In genomic region chr13:23585442-23586098, GRCm38 (mm10) we compare ENCODE assay signal across 8 mouse cellular contexts. TPM values are rescaled to one million over a fixed set of nuclear protein-coding genes. Genes with fewer than 3 reads are reported as not detected.
DNase-seq lines count a peak whose midpoint lies in the region; ATAC-seq and TF ChIP-seq lines count a peak whose summit lies in the region.
"Not testable (repeated sequence)": the region's sequence is repeated elsewhere in the genome, so short reads cannot be mapped to it uniquely, and the experiment has no call there.

No protein-coding gene starts in this region.

- peak; percentile 91 for ATAC-seq in hindbrain, embryonic 12.5 days (ENCODE audit: low FRiP score)
- ATAC-seq in lung, postnatal 0 days, result peak; percentile 86

- H3K27ac ChIP-seq in hindbrain, embryonic 12.5 days, result peak overlapping the region; percentile 94
- H3K27ac ChIP-seq in lung, postnatal 0 days (ENCODE audit: low read length), result peak overlapping the region; percentile 97

- TF ChIP-seq CTCF in lung, postnatal 0 days (IDR thresholded peaks at IDR 0.05), result not testable (repeated sequence)

- H3K4me2 ChIP-seq in hindbrain, embryonic 12.5 days (replicated peaks), result peak overlapping the region; percentile 69
- H3K4me2 ChIP-seq in lung, postnatal 0 days (replicated peaks; ENCODE audit: low read depth, low read length), result peak overlapping the region; percentile 62

- peak overlapping the region; percentile 75 for H3K9ac ChIP-seq in hindbrain, embryonic 12.5 days
- H3K9ac ChIP-seq in lung, postnatal 0 days (replicated peaks; ENCODE audit: low read depth), result peak overlapping the region; percentile 58

- peaks cover 24% of the 10 kb centered on the region for H3K4me1 ChIP-seq in hindbrain, embryonic 12.5 days
- H3K4me1 ChIP-seq in lung, postnatal 0 days (ENCODE audit: insufficient read depth, low read depth, low read length), result not testable (repeated sequence)

- not testable (repeated sequence) for H3K36me3 ChIP-seq in hindbrain, embryonic 12.5 days; lung, postnatal 0 days (ENCODE audit: insufficient read depth, low read length)

- WGBS in hindbrain, embryonic 12.5 days, result 0% methylated on average over 23 of the region's 36 CpGs
- WGBS in lung, postnatal 0 days, result under 1% methylated on average over 22 of the region's 36 CpGs

- peak; percentile 70 for TF ChIP-seq EP300 in lung, postnatal 0 days (IDR thresholded peaks at IDR 0.05)

- DNase-seq in MEL-GATA-1-ER (ENCODE audit: extremely low read depth, low read depth), result peak; percentile 96
- DNase-seq in cerebellum, adult 9-11 months, result peak; percentile 74
- peak; percentile 77 to 95 for DNase-seq in frontal cortex, adult 2 months (ENCODE audit: extremely low spot score in 1 of 2, low spot score in 1 of 2)
- DNase-seq in layer of hippocampus, postnatal 10 days (ENCODE audit: low spot score in 2 of 2), result peak; percentile 56 to 70
- DNase-seq in lung, postnatal 0 days (ENCODE audit: low spot score), result peak; percentile 98
- DNase-seq in ovary, postnatal 10 days (ENCODE audit: low spot score), result peak; percentile 55
- peak; percentile 95 for DNase-seq in thymus, postnatal 0 days (ENCODE audit: low spot score)

- H3K9me3 ChIP-seq in hindbrain, embryonic 12.5 days (replicated peaks); lung, postnatal 0 days (ENCODE audit: low read length): not testable (repeated sequence)

- H3K4me3 ChIP-seq in hindbrain, embryonic 12.5 days, result peak overlapping the region; percentile 37
- peak overlapping the region; percentile 52 for H3K4me3 ChIP-seq in lung, postnatal 0 days (ENCODE audit: low read depth, low read length)

- not testable (repeated sequence) for H3K27me3 ChIP-seq in hindbrain, embryonic 12.5 days; lung, postnatal 0 days (replicated peaks; ENCODE audit: insufficient read depth, low read length)

RNA-seq across cellular contexts. Expression of gene Hist1h4d, which starts 4.2 kb away (rescaled TPM):
- polyA plus RNA-seq in frontal cortex, adult 2 months (2012; rRNA removed), result 3.4 and 4.3 TPM in 2 replicates
- 66.9 and 82.3 TPM in 2 replicates for polyA plus RNA-seq in hindbrain, embryonic 12.5 days (2016; fragmentation: Nextera tagmentation; extraction: Ambion mirVana)
- total RNA-seq in layer of hippocampus, postnatal 10 days (2021), result 100 to 1,000 TPM; 147 to 163 TPM
- polyA plus RNA-seq in lung, postnatal 0 days (2015; fragmentation: Nextera tagmentation; extraction: Ambion mirVana), result 31.4 and 36.9 TPM in 2 replicates
- polyA plus RNA-seq in thymus, postnatal 0 days (2015; fragmentation: Nextera tagmentation; extraction: Ambion mirVana), result 273 and 292 TPM in 2 replicates

RNA-seq across cellular contexts. Expression of gene Hist1h3d, which starts 10.0 kb away (rescaled TPM):
- 2.8 and 3.4 TPM in 2 replicates for polyA plus RNA-seq in frontal cortex, adult 2 months (2012; rRNA removed)
- 2.2 and 4.8 TPM in 2 replicates for polyA plus RNA-seq in hindbrain, embryonic 12.5 days (2016; fragmentation: Nextera tagmentation; extraction: Ambion mirVana)
- total RNA-seq in layer of hippocampus, postnatal 10 days (2021), result 10 to 100 TPM; 13.0 to 15.0 TPM
- polyA plus RNA-seq in lung, postnatal 0 days (2015; fragmentation: Nextera tagmentation; extraction: Ambion mirVana), result 0.62 and 1.3 TPM in 2 replicates
- 9.4 and 13.3 TPM in 2 replicates for polyA plus RNA-seq in thymus, postnatal 0 days (2015; fragmentation: Nextera tagmentation; extraction: Ambion mirVana)

RNA-seq across cellular contexts. Expression of gene Hist1h2ad, which starts 11.4 kb away (rescaled TPM):
- 1.6 and 1.9 TPM in 2 replicates for polyA plus RNA-seq in frontal cortex, adult 2 months (2012; rRNA removed)
- polyA plus RNA-seq in hindbrain, embryonic 12.5 days (2016; fragmentation: Nextera tagmentation; extraction: Ambion mirVana), result 0.46 and 2.5 TPM in 2 replicates
- 1 to 10 TPM; 5.3 to 5.6 TPM for total RNA-seq in layer of hippocampus, postnatal 10 days (2021)
- 0.49 and 0.57 TPM in 2 replicates for polyA plus RNA-seq in lung, postnatal 0 days (2015; fragmentation: Nextera tagmentation; extraction: Ambion mirVana)
- polyA plus RNA-seq in thymus, postnatal 0 days (2015; fragmentation: Nextera tagmentation; extraction: Ambion mirVana), result 7.2 and 11.3 TPM in 2 replicates

RNA-seq across cellular contexts. Expression of gene Hist1h2bf, which starts 11.6 kb away (rescaled TPM):
- 0.80 and 1.6 TPM in 2 replicates for polyA plus RNA-seq in frontal cortex, adult 2 months (2012; rRNA removed)
- 4.4 and 7.2 TPM in 2 replicates for polyA plus RNA-seq in hindbrain, embryonic 12.5 days (2016; fragmentation: Nextera tagmentation; extraction: Ambion mirVana)
- 10 to 100 TPM; 44.2 to 62.6 TPM for total RNA-seq in layer of hippocampus, postnatal 10 days (2021)
- polyA plus RNA-seq in lung, postnatal 0 days (2015; fragmentation: Nextera tagmentation; extraction: Ambion mirVana), result 0.48 and 0.87 TPM in 2 replicates
- polyA plus RNA-seq in thymus, postnatal 0 days (2015; fragmentation: Nextera tagmentation; extraction: Ambion mirVana), result 22.7 and 39.0 TPM in 2 replicates

RNA-seq across cellular contexts. Expression of gene Hist1h2bg, which starts 14.4 kb away (rescaled TPM):
- polyA plus RNA-seq in frontal cortex, adult 2 months (2012; rRNA removed), result 9.7 and 10.4 TPM in 2 replicates
- polyA plus RNA-seq in hindbrain, embryonic 12.5 days (2016; fragmentation: Nextera tagmentation; extraction: Ambion mirVana), result 4.8 and 7.1 TPM in 2 replicates
- total RNA-seq in layer of hippocampus, postnatal 10 days (2021), result 100 to 1,000 TPM; 105 to 126 TPM
- polyA plus RNA-seq in lung, postnatal 0 days (2015; fragmentation: Nextera tagmentation; extraction: Ambion mirVana), result 1.3 and 1.9 TPM in 2 replicates
- polyA plus RNA-seq in thymus, postnatal 0 days (2015; fragmentation: Nextera tagmentation; extraction: Ambion mirVana), result 32.3 and 46.0 TPM in 2 replicates

Comparison
In these comparisons a context has a peak if more than half of its experiments do, and no peak if none do; other contexts are left out.
1. Peak in every context shown above with its lines: DNase-seq, ATAC-seq, H3K4me3 ChIP-seq and H3K27ac ChIP-seq.